Mouse (Mus musculus) CD4-positive, CD25-positive, alpha-beta regulatory T cell, adult 2 months (primary cell): ENCODE results near the gene Podn.
"Not testable (repeated sequence)": the region's sequence is repeated elsewhere in the genome, so short reads cannot be mapped to it uniquely, and the experiment has no call there.

Experiments
- DNase-seq: peaks from one replicate; pipeline ENCODE4 v3.0.0-alpha.2; 2012; ENCODE audit warnings: low read depth, low spot score

Podn gene

GRCm38 (mm10) chr4:108079191-108079590 is 17.1 kb downstream of the Podn start:
- not testable (repeated sequence) for DNase-seq

DNA sequence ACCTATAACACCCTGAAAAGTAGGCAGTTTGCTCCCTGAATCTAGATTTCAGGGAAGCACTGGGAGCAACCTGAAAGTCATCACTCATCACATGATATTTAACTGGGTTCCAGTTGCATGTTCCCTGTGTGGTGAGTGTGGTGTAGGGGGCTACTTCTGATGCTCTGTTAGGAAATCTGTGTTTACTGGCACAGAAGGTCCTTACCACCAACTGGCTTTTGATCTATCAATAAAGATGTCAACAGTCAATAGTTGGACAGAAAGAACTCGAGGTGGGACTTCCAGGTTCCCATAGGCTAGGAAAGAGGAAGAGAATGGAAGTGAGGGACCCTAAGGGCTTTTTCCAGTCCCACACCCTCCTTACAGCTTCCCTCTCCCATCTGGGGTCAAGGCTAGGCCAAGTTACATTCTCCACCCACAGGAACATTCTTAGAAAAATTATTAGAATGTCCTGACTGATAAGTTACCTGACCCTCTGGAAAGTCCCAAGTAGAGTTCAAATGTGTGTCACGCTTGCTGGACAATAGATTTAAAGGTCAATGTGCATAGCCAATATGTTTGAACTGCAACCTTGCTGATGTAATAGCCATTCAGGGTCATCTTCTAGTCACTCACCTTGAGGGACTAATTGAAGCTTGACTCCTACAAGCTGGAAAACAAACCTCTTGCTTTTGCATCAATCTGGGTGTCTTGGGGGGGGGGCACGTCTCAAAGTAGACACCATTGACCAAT is 18.9 kb downstream of the Podn start:
- DNase-seq: no peak

GRCm38 (mm10) chr4:108074204-108074823 is 21.9 kb downstream of the Podn start:
- no peak for DNase-seq

- DNase-seq: no peak
These were observed 24.2 kb downstream of the Podn start for GRCm38 (mm10) chr4:108072086-108072485.

- peak; percentile 98 for DNase-seq
These were observed 24.9 kb downstream of the Podn start for GRCm38 (mm10) chr4:108071235-108071901.

DNA sequence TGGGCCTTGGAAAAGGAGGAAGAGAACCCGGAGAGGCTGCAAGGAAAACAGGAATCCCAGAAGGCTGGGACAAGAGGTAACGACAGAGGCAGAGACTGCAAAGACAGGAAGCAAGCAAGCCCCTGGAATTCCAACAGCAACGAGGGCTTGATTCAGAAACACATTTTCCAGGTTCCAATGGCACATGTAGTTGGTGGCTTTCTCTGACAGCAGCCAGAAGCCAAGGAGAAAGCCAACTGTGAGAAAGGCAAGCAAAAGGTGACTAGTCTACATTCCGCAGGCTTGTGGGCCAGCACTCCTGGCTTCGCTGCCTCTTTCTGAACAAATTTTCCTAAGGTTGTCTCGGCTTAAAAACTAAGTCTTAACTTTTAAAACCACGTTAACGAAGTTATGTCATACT is 25.5 kb downstream of the Podn start:
- no peak for DNase-seq

GRCm38 (mm10) chr4:108070286-108070685 is 26.0 kb downstream of the Podn start:
- no peak for DNase-seq

DNA sequence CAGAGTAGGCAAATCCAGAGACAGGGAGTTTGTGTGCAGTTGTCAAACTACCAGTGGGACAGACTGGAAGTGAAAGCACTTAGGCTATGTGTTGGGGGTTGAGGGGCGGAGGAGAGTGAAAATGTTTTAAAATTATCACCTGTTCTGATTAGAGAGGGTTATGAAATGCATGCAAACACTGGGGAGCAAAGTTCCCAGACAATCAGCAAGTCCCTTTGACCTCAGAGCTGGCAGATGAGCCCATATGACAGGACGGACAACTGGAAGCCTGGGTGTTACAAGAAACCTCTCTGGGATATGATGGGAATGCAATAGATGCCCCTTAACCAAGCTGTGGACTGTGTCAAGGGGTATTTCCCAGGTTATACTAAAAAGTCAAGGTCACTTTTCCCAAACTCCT is 28.2 kb downstream of the Podn start:
- no peak for DNase-seq

DNA sequence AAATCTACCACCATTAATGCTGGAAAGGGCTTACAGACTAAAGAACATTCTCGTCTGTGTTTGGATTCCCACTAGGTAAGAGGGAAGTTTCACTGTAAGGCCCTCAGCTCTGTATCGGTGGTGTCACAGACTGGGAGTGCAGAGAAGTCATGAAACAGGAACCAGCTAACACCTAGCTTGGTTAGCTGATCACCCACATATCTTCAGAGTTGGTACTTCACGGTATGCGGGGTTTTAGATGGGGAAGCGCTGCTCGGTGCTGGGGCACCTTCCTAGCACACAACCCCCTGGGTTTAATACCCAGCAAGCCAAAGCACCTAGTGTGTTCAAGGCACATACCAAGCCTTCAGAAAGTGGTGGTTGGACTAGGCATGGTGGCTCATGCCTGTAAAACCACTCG is 29.0 kb downstream of the Podn start:
- no peak for DNase-seq

- DNase-seq: no peak
These were observed 29.7 kb downstream of the Podn start for GRCm38 (mm10) chr4:108066569-108066968.

- DNase-seq: no peak
These were observed 30.9 kb downstream of the Podn start for GRCm38 (mm10) chr4:108065176-108065844.

DNA sequence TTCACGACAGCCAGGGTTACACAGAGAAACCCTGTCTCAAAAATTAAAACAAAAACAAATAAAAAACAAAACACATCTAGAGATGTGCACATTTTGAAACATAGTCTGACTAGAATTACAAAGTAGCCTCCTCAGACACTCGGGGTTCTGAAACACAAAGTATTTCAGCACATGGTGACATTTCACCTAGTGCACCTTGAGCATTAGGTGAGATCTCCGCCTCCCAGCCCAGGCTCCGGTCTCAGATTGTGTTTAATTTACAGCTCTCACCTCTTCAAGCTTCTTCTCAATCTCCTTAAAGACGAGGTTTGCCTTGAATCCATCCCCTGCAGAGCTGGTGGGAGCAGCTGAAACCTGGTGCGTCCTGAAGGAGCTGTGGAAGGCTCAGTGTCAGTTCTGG is 32.6 kb downstream of the Podn start:
- no peak for DNase-seq

DNA sequence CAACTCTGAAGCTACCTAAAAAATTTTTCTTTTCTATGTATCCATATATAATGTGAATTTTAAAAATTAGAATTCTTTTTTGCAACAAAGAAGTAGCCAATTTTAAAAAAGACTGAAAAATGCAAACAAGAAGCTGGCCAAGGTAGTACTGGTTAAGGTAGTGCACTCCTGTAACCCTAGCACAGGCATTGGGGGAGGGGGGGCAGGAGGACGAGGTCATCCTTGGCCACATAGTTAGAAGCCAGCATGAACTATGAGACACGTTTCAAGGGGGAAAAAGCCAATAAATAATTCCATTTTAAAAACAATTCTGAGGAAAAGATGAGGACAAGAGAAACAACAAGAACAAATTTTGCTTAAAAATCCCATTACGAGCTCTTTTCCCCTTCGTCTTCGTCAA is 33.7 kb downstream of the Podn start:
- no peak for DNase-seq

DNA sequence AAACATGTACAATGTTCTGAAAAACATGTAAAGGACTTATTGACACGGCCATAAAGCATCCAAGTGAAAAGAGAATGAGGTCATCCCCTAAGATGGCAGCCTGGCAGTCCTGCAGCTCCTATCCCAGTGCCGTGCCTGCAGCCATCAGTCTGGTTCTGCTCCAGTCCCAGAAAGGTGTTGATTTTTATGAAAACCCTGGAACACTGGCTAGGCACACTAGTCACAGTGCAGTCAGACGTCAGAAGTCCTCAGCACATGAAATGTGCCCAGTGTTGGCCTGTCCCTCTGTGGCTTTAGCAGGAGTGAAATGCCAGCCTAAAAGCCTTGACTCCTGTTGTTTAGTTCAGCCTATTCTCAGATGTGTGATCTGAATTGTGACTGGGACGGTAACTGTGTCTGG is 35.5 kb downstream of the Podn start:
- no peak for DNase-seq

DNA sequence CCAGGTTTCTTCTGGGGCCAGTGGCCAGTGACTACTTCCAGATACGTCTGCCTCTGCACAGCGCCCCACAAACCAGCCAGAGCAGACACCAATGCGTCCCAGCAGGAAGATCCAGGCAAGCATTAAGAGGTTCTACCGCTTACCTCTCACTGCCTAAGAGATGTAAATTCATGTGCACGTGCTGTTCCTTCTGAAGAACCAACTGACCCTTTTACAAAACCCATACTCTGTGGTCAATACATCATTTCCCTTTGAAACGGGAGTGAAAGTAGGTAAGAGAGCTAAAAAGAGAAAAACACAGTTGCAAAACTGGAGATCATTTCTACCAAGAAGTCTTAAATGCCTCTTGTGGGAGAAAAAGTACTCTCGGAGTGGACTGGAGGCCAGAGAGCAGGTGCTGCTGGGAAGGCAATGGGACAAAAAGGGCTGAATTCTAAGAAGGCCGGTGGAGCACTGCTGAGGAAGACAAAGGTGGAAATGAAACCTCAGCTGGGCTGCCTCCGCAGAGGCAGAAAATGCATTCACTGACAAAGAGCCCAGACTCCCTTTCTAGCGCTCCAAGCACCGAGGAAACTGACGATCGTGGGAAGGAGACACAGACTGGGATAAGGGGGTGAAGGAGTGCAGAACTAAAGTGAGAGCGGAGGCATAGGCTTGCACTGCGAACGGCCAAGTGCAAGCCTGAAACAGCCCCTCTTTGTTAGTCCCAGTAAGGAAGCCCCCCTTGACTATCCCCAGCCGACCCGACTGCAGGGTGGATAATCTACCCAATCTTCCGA is 36.5 kb downstream of the Podn start:
- DNase-seq: no peak

GRCm38 (mm10) chr4:108058166-108058565 is 38.1 kb downstream of the Podn start:
- no peak for DNase-seq

DNA sequence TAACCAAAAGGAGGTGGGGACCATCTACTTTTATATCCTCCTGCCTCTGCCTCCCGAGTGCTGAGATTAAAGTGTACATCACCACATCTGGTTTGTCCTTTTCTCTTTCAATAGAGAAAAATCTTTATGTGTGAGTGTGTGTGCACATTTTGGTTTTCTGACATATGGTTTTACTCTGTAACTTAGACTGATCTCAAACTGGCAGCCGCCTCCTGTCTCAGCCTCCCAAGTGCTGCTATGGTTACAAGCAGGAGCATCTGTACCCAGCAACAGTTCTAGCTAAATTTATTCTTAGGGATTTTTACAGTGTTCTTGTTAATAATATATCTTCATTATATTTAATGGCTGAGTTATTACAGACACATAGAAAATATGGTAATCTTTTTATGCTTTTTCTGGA is 39.0 kb downstream of the Podn start:
- no peak for DNase-seq

- DNase-seq: no peak
These were observed 40.4 kb downstream of the Podn start for GRCm38 (mm10) chr4:108055873-108056272.

DNA sequence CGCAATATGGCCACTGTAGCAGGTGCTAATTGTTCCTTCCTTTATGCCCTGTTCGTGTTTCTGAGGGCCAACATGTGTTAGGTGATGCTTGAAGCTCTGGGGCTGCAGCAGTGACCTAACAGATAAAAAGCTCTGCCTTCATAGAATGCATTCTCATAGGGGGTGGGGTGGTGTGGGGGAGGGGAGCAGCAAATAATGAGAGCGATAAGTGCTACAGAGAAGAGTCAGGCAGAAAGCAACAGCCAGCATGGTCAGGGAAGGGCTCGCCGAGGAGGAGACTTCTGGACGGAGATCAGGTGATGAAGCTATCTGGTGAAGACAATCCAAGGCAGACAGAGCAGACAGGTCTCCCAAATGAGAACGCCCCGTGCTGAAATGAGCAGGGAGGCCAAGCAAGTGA is 43.6 kb downstream of the Podn start:
- DNase-seq: no peak

- DNase-seq: no peak
These were observed 44.5 kb downstream of the Podn start for GRCm38 (mm10) chr4:108051687-108052274.

DNA sequence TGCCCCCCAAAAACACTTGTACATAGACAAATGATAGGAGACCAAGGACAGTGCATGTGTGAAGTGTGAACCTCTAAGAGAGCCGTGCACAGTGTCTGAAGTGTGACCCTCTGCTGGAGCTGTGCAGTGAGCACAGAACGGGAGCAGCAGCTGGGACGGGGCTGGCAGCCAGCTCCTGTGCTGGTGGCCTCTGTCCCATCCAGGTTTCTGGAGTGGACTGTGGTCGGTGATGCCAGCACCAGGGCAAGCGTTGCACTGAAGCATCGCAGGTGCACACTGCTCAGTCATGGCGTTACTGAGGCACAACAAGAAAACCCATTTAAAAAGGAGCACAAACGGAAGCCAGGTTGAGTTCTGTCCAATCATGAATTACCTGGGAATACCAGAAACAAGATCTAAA is 50.1 kb downstream of the Podn start:
- DNase-seq: no peak
